Mouse (Mus musculus): Measurements from ENCODE around the gene Creb5.

Creb5 gene

DNA sequence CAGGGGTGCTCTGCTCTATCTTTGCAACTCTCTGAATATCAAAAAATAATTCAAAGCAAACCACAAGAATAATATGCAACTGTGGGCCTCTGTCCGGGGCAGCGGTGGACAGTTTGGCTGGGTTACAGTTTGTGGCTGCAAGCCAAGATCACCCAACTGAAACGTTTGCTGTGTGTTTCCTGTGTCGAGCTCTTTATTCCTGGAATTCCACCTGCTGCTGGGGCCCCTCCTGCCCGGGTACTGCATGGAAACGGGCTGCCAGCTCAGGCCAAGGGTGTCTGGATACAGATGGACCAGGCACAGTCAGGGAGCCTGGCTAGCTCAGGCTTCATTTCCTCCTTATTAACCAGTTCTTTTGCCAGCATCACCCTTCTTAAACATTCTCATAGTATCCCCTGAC lies 269.0 kb downstream of the Creb5 start:
- no peak for DNase-seq

GRCm38 (mm10) chr6:53560928-53561327 lies 273.9 kb downstream of the Creb5 start:
- DNase-seq = no peak

DNA sequence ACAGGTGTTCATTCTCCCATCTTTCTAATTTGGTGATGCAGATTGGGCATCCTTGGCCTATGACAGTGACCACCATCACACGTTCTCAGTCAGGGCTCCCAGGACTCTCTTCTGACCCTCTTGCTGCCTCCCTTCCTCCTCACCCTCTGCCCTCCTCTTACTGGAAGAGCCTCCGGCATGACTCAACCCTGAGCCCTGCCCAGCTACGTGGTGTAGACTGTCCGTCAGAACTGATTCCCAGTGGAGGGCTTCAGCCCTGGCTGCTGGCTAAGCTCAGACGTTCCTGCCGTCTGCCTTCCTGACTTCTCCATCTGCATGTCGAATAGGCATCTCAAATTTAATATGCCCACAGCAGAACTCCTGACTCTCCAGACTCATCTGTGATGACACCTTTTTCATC lies 275.5 kb downstream of the Creb5 start:
- DNase-seq = no peak

- no peak for DNase-seq
Observed at GRCm38 (mm10) chr6:53563546-53564185, 276.6 kb downstream of the Creb5 start.

- no peak for DNase-seq
Observed at GRCm38 (mm10) chr6:53569436-53569835, 282.4 kb downstream of the Creb5 start.

DNA sequence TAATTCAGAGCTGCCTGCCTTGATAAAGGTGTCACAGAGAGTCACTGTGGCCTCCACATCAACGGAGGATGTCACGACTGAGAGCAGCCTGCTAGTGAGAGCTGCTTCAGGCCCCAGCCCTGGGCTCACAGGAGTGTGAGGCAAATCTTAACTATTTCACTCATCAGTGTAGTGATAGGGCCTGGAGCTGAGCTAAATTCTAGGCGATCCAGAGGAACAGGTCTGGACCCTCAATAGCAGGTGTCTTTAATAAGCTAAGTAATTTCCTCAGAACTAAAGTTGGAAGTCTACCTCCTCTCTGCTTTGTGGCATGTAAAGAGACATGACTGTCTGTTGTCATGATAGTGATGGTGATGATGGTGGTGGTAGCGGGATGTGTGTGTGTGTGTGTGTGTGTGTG lies 283.8 kb downstream of the Creb5 start:
- DNase-seq = no peak

DNA sequence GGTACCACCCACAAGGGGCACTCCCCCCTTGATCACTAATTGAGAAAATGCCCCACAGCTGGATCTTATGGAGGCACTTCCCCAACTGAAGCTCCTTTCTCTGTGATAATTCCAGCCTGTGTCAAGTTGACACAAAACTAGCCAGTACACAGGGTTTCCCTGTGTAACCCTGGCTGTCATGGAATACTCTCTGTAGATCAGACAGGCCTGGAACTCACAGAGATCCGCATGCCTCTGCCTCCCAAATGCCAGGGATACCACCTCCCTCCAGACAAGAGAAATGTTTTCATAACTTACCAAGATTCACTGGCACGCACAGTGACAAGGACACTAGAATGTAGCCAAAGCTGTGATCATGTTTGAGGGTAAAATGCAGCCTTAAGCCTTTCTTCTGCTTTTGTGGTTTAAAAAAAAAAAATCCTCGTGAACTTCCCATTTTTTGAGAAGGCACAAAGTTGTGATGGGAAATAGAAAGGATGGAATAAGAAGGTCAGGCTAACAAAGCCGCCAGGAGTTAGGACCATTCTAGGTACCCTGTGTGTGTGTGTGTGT lies 284.6 kb downstream of the Creb5 start:
- DNase-seq = no peak

- DNase-seq = no peak
Observed at GRCm38 (mm10) chr6:53572456-53572855, 285.4 kb downstream of the Creb5 start.

GRCm38 (mm10) chr6:53572979-53573710 lies 286.1 kb downstream of the Creb5 start:
- peak; percentile 38 for DNase-seq

GRCm38 (mm10) chr6:53573711-53574065 lies 286.6 kb downstream of the Creb5 start:
- no peak for DNase-seq

- DNase-seq = no peak
Observed at GRCm38 (mm10) chr6:53574097-53574496, 287.0 kb downstream of the Creb5 start.

- no peak for DNase-seq
Observed at GRCm38 (mm10) chr6:53575191-53575590, 288.1 kb downstream of the Creb5 start.

DNA sequence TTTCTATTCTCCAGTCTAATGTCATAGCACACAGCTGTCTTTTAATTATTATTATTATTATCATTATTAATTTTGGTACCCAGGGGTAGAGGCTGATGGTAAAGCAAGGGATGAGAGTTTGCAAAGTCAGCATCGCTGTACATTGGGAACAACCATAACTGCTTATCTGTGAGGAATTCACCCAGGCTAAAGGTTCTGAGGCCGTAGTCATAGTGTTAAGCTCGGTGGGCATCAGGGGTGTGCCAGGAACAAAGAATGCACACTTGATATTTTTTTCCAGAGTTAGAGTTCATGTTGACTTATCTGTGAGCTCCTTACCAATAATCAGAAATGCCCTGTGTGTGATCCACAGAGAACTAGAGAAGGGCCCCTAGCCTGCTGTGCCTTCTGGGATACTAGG lies 288.8 kb downstream of the Creb5 start:
- no peak for DNase-seq

DNA sequence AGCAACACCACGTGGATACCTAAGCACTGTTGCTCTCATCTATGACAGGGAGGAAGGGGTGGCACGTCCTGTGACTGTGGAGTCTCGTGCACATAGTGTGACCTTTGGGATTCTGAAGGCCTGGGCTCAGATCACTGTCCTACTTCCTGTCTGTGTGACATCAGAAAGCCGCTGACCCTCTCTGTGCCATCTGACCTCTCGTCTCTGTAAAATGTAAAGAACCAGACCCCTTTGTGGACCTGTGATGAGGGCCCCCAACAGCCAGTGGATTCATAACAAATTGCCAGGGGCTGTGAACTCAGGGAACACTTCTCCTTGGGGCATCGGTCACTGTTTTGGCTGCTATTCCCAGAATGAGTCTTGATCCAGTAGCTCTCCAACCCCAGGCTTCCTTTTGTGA lies 289.8 kb downstream of the Creb5 start:
- DNase-seq = no peak

- DNase-seq = no peak
Observed at GRCm38 (mm10) chr6:53577776-53578175, 290.7 kb downstream of the Creb5 start.

DNA sequence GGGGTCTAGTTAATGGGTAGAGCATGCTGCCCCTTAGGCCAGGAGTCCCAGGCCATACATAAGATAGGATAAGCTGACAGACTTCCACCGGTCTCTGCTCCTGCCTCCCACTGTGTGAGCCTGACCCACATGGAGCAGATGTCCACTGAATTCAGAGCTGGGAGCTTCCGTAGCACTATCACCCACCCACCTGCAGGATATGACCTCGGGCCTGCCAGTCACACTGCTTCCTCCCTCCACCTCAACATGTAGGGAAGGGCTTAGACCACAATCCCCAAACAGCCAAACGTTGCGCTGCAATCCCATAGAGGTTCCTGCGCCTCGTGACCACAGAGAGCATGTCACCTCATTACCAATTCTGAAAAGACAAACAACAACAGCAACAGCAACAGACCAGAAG lies 293.3 kb downstream of the Creb5 start:
- DNase-seq = no peak

- DNase-seq = no peak
Observed at GRCm38 (mm10) chr6:53583234-53583875, 296.3 kb downstream of the Creb5 start.

GRCm38 (mm10) chr6:53584718-53585405 lies 297.8 kb downstream of the Creb5 start:
- peak; percentile 18 for DNase-seq

- DNase-seq = no peak
Observed at GRCm38 (mm10) chr6:53589746-53590145, 302.7 kb downstream of the Creb5 start.

GRCm38 (mm10) chr6:53592230-53592629 lies 305.2 kb downstream of the Creb5 start:
- DNase-seq = no peak

- DNase-seq = no peak
Observed at GRCm38 (mm10) chr6:53593603-53594002, 306.5 kb downstream of the Creb5 start.

- no peak for DNase-seq
Observed at GRCm38 (mm10) chr6:53594316-53594715, 307.2 kb downstream of the Creb5 start.

DNA sequence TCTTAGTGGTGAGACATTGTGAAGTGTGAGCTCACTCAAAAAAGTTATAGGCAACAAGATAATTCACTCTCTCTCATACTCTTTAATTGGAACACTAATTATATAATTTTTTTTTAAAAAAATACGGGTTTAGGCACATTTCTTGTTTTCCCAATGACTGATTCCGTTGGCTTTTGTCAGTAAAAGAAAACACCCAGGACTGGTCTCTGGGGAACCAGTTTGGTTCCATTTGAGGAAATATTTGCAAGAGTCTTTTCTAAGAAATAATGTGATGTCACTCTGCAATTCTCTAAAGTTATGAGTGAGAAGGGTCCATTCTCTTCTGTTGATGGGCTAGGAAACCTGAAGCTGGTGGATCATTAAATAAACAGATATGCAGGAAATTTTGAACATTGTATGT lies 309.3 kb downstream of the Creb5 start:
- DNase-seq = no peak
